Mouse (Mus musculus) liver, embryonic 14.5 days (tissue): Measurements from ENCODE around the gene Ncoa7. TPM values are rescaled to one million over a fixed set of nuclear protein-coding genes. Genes with fewer than 3 reads are reported as not detected.

ENCODE experiments used
- ATAC-seq: fragments of 200-750 bp; cut with Nextera tagmentation; 2 replicates; pipeline ENCODE4 v1.8.0; 2017; ENCODE audit warnings: moderate number of reproducible peaks, mild to moderate bottlenecking, moderate library complexity; ENCODE audit not compliant: insufficient read depth
- DNase-seq, 3 experiments: peaks; one replicate each; pipeline ENCODE4 v3.0.0-alpha.2; 2012 to 2013; ENCODE audit warnings: low read depth in 3 of 3, low spot score in 3 of 3
- H3K27ac ChIP-seq: fragments of 300-500 bp; sonication (generic); 2 replicates; pipeline ENCODE4 v1.5.1; 2014; ENCODE audit warnings: moderate library complexity, mild to moderate bottlenecking, control low read depth, inconsistent platforms
- H3K27me3 ChIP-seq: fragments of 300-500 bp; sonication (generic); 2 replicates; pipeline ENCODE4 v1.6.1; 2014; ENCODE audit warnings: mild to moderate bottlenecking, low read length, moderate library complexity; ENCODE audit not compliant: control insufficient read depth, insufficient read depth
- H3K36me3 ChIP-seq: fragments of 300-500 bp; sonication (generic); replicated peaks from 2 replicates; pipeline ENCODE4 v1.6.1; 2014; ENCODE audit warnings: low read depth; ENCODE audit not compliant: control insufficient read depth, insufficient read depth
- H3K4me1 ChIP-seq, 2 experiments: fragments of 200-500 bp in 1 of 2; fragments of 300-500 bp in 1 of 2; sonication (generic) in 1 of 2; replicated peaks; 2 replicates each; pipeline ENCODE4 v1.6.1; 2012 to 2014; ENCODE audit warnings: antibody characterized with exemption in 1 of 2, inconsistent platforms in 1 of 2, low read length in 1 of 2; ENCODE audit not compliant: control insufficient read depth in 2 of 2, insufficient read depth in 2 of 2
- H3K4me2 ChIP-seq: fragments of 300-500 bp; sonication (generic); 2 replicates; pipeline ENCODE4 v1.6.1; 2014; ENCODE audit warnings: low read depth, mild to moderate bottlenecking, control low read depth, moderate library complexity
- H3K4me3 ChIP-seq, 2 experiments: fragments of 200-500 bp in 1 of 2; fragments of 300-500 bp in 1 of 2; sonication (generic) in 1 of 2; 2 replicates each; pipeline ENCODE4 v1.5.1; 2012 to 2014; ENCODE audit warnings: low read depth in 2 of 2, low read length in 2 of 2, mild to moderate bottlenecking in 2 of 2, control low read depth in 1 of 2, inconsistent platforms in 1 of 2, moderate library complexity in 1 of 2; ENCODE audit not compliant: insufficient read depth in 1 of 2
- H3K9ac ChIP-seq: fragments of 300-500 bp; sonication (generic); replicated peaks from 2 replicates; pipeline ENCODE4 v1.6.1; 2014; ENCODE audit warnings: mild to moderate bottlenecking, control low read depth, moderate library complexity
- H3K9me3 ChIP-seq: fragments of 300-500 bp; sonication (generic); 2 replicates; pipeline ENCODE4 v1.6.1; 2016; ENCODE audit warnings: low read length, mixed read lengths; ENCODE audit not compliant: control insufficient read depth
- CTCF ChIP-seq: IDR thresholded peaks from 2 replicates; pipeline ENCODE4 v1.5.1; 2016; ENCODE audit warnings: antibody characterized with exemption, low read depth, control low read depth
- EP300 ChIP-seq: IDR thresholded peaks from 2 replicates; pipeline ENCODE4 v1.6.1; 2016; ENCODE audit warnings: antibody characterized with exemption, low read depth
- WGBS: fragments of 180-500 bp; shearing (Covaris S2); extraction: QIAGEN DNeasy Blood & Tissue Kit; methylation state at CpG from one replicate; pipeline ENCODE4 v1.1.7; 2014; ENCODE audit not compliant: insufficient replicate concordance; 5-methylcytosine and 5-hydroxymethylcytosine counted together
- polyA plus RNA-seq, 2 experiments: library from polyadenylated mRNA; depleted of rRNA in 1 of 2; stranded (reverse) in 1 of 2; unstranded in 1 of 2; fragments of >200 nt; fragmentation: Nextera tagmentation in 1 of 2; extraction: Ambion mirVana in 1 of 2; gene quantifications; 2 replicates each; pipeline versions ENCODE4 v1.2.1 to v1.2.3; 2012 to 2014

Ncoa7 gene
- polyA plus RNA-seq, 2 experiments: 7.7 to 10.6 TPM

DNA sequence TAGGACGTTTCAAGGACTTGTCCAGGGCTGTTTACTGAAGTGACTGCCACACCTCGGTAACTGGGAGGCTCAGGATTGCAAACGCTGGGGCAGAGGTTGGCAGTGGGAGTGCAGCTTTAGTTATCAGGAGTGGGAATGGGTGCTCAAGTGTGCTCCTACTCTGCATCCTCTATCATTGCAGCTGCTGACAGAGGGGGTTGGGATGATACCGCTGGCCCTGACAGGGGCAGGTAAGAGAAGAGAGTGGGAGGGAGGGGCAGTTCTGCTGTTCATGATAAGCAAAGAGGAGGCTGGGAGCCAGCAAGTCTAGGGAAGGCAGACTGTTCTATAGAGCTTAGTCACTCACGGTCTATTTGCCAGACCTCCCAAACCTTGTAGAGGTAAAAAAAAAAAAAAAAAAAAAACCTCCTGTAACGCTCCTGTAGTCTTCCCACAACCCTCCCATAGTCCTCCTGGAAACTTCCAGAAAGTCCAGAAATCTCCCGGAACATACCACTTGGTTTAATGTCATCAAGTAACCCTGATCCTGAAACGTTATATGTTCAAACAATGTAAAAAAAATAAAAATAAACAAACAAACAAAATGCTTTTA lies 39.9 kb downstream of the Ncoa7 start:
- peaks cover 3% of the 10 kb centered on the region; the same call in 1 of the 2 replicates for H3K9me3 ChIP-seq
- peak overlapping the region; percentile 60 for H3K4me2 ChIP-seq
- H3K27ac ChIP-seq: peak overlapping the region; percentile 98
- peaks cover 3% of the 10 kb centered on the region; the same call in 1 of the 2 replicates for H3K36me3 ChIP-seq
- H3K4me1 ChIP-seq: peaks cover 39 to 41% of the 10 kb centered on the region in 2 experiments
- peak overlapping the region; percentile 60 for H3K9ac ChIP-seq
- ATAC-seq: peak; percentile 100
- peak; percentile 92 to 95 (median 95) for DNase-seq
- WGBS: 6% methylated on average over 8 of the region's 8 CpGs
- H3K27me3 ChIP-seq: no peaks in the 10 kb centered on the region
- 0 out of 4 replicates have a peak overlapping the region, but pooled peaks of 1 of the 2 experiments have one; percentile 23 for H3K4me3 ChIP-seq
- TF ChIP-seq EP300: peak; percentile 95
- TF ChIP-seq CTCF: peak; percentile 70

DNA sequence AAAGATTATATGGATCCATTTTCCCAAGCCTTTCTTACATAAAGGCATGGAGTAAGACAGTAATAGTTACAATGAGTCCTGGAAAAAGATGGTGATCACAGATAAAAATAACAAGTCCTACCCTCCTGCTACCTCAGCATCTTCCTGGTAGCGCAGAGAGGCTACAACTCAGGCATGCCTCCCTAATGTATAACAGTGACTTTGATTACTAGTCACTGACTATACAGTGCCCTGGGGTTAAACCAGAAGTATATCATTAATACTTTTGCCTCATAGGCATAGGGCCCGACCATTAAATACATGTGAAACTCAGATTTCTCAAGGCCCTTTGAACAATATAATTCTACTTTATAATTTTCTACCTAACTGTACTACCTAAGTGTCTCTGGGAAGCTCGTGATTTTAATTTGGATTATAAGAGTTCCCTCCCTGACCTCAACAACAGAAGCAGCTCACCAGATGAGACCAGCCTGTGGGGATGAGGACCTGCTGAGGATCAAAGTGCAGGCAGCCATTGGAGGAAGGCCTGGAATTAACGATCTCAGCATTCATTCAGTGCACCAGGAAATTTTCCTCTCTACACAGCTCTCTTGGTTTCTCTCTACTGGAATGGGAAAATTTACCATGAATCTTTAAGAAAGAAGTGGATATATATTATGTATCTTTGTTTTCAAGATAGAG lies 40.7 kb downstream of the Ncoa7 start:
- H3K4me1 ChIP-seq: peaks cover 39 to 41% of the 10 kb centered on the region in 2 experiments
- DNase-seq (no peak), ATAC-seq (no peak)
- TF ChIP-seq EP300 (no peak), CTCF (no peak)
- 75% methylated on average over 4 of the region's 4 CpGs for WGBS
- H3K9me3 ChIP-seq: peaks cover 3% of the 10 kb centered on the region; the same call in 1 of the 2 replicates
- no peak overlapping the region for H3K4me3 ChIP-seq
- H3K27me3 ChIP-seq: no peaks in the 10 kb centered on the region
- peaks cover 3% of the 10 kb centered on the region; the same call in 1 of the 2 replicates for H3K36me3 ChIP-seq
- H3K27ac ChIP-seq: peak overlapping the region; percentile 98
- peak overlapping the region; percentile 51 for H3K4me2 ChIP-seq
- peak overlapping the region; percentile 60 for H3K9ac ChIP-seq

DNA sequence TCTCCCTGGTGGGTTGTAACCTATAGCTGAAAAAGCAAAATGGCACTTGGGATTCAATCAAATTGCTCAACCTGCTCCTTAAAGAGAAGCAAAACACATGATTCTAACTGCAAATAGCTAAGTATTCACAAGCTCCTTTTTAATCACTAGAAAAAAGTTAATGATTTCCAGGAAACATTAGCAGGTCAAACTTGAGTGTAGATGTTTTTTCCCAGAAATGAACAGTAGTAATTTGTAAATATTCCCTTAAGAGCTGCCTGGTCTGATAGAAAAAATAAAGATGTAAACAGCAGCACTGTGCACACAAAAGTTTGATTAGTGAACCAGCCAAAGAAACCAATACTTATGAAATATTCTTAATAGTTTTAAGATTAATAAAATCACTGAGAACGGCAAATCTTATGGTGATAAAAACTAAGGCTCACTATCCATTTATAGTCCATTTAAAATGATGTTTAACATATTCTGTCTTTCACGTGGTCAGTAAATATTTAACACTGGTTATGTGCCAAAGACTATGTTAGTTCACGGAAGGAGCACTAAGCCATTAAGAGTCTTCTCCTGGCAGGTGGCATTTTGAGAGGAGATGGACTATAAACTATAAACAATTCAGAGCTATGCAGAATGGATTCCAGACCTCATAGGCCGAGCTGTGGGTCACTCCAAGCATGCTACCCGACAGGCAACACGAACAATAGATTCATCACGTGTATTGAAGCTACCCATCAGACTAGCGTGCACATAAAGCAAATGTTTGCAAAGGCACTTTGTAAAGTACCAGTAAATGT lies 43.6 kb downstream of the Ncoa7 start:
- DNase-seq: no peak
- ATAC-seq: no peak
- WGBS: 83% methylated on average over 8 of the region's 8 CpGs
- Histone ChIP-seq H3K9ac (no peak overlapping the region), H3K36me3 (peaks cover under 1% of the 10 kb centered on the region; the same call in 1 of the 2 replicates), H3K4me1 (peaks cover 51 to 58% of the 10 kb centered on the region in 2 experiments), H3K27me3 (no peaks in the 10 kb centered on the region), H3K9me3 (peaks cover 3% of the 10 kb centered on the region; the same call in 1 of the 2 replicates), H3K4me3 (no peak overlapping the region), H3K4me2 (no peak overlapping the region), H3K27ac (no peak overlapping the region; the same call in 1 of the 2 replicates)
- TF ChIP-seq CTCF (no peak), EP300 (no peak)

DNA sequence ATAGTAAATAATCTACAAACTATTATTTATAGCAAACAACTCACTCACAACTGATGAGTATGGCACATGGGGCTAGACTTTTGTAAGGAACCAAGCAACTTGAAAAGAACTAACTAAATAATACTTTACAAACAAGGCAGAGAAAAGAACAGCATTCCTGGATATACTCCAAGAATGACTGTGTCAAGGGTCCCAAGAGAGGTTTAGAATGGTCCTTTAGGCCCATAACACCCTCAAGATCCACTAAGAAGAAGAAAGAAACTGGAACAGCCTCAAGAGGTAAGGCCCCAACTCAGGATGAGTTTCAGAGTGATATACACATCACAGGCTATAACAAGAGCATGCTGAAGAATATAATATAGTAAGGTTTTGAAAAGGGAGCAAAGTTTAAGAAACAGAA lies 47.1 kb downstream of the Ncoa7 start:
- no peak for ATAC-seq
- Histone ChIP-seq H3K4me1 (peaks cover 48 to 56% of the 10 kb centered on the region in 2 experiments), H3K36me3 (no peaks in the 10 kb centered on the region; the same call in 1 of the 2 replicates)

More for the DNA sequence above, 47.1 kb downstream of the Ncoa7 start:
- no peak for TF ChIP-seq EP300
- TF ChIP-seq CTCF: no peak
- Histone ChIP-seq H3K4me3 (no peak overlapping the region), H3K27ac (peak overlapping the region; percentile 25), H3K27me3 (no peaks in the 10 kb centered on the region), H3K4me2 (no peak overlapping the region; the same call in 1 of the 2 replicates), H3K9me3 (peaks cover 3% of the 10 kb centered on the region; the same call in 1 of the 2 replicates), H3K9ac (no peak overlapping the region)
- DNase-seq: no peak
